Mouse (Mus musculus) cortical plate, adult 2 months (tissue): ENCODE results near the gene Nkrf. TPM values are rescaled to one million over a fixed set of nuclear protein-coding genes. Genes with fewer than 3 reads are reported as not detected.
"Not testable (repeated sequence)": the region's sequence is repeated elsewhere in the genome, so short reads cannot be mapped to it uniquely, and the experiment has no call there.

Experiments
- H3K27ac ChIP-seq: fragments of 200-500 bp; 2 replicates; pipeline ENCODE4 v1.5.1; 2012; ENCODE audit warnings: low read length, control low read depth, inconsistent platforms; ENCODE audit not compliant: insufficient read depth
- H3K4me1 ChIP-seq: fragments of 200-500 bp; 2 replicates; pipeline ENCODE4 v1.6.1; 2011; ENCODE audit warnings: low read length; ENCODE audit not compliant: control insufficient read depth, insufficient read depth
- H3K4me3 ChIP-seq: fragments of 200-500 bp; 2 replicates; pipeline ENCODE4 v1.5.1; 2011; ENCODE audit warnings: mild to moderate bottlenecking, low read length, control low read depth; ENCODE audit not compliant: insufficient read depth
- CTCF ChIP-seq: fragments of 200-500 bp; IDR thresholded peaks from 2 replicates; pipeline ENCODE4 v1.5.1; 2011; ENCODE audit warnings: mild to moderate bottlenecking, control low read depth, low read length; ENCODE audit not compliant: insufficient read depth; ENCODE audit errors: extremely low read depth
- POLR2A ChIP-seq: fragments of 200-500 bp; IDR thresholded peaks from 2 replicates; pipeline ENCODE4 v1.6.1; 2011; ENCODE audit warnings: mild to moderate bottlenecking, low read length, control low read depth; ENCODE audit not compliant: insufficient read depth; ENCODE audit errors: extremely low read depth
- polyA plus RNA-seq: library from polyadenylated mRNA; depleted of rRNA; stranded (reverse); fragments of >200 nt; gene quantifications from 2 replicates; pipeline ENCODE4 v1.2.3, GENCODE M21; 2012

The Nkrf gene
- polyA plus RNA-seq, 1 experiment, result 16.5 TPM

DNA sequence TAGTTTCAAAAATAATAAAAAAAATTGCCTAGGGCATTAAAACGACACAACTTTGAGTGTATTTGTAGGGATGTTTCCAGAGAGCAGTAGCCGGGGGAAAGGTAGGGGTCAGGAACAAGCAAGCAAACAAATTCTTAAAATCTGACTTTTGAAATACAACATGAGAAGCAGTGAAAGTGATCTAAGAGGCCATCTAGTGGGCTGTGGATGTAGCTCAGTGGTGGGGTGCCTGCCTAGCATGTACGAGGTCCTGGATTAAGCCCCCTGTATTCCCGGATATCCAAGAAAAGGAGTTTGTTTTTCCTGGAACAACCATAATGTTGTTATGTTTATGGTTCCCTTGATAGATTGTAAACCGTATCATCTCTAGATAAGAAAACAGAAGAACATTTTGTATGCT is 3.8 kb upstream of the Nkrf start:
- 0 out of 2 replicates have a peak, but pooled peaks have one; percentile 9 for TF ChIP-seq CTCF
- no peak for TF ChIP-seq POLR2A
- Histone ChIP-seq H3K4me3 (no peak overlapping the region), H3K4me1 (no peaks in the 10 kb centered on the region), H3K27ac (no peak overlapping the region)

DNA sequence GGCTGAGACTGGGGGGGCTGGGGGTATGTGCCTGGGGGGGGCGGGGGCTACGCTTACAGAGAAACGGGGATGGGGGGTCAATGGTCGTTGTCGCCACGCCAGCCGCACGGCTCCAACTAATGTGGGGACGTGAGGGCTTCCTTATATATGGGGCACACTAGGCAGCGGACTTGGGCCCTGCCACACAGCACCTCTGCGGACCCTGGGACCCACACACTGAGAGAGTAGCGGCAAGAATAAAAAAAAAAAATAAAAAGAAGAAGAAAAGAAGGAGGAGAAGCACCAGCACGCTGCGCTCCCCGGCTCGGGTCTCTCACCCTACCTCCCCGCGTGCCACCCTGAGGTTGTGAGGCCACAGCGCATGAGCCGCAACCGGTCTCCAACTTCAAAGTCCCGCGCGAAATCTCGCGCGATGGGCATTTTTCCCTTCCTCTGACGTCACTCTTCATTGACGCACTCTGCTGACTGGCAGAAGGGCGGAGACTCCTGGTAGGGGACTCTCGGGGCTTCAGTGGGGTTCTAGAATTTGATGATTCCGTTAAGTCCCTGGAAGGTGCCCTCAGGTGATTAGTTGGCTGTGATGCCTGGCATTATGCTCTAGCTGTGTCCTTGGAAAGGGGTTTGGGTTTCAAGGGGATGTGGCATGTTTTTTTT is 543 bp upstream of the Nkrf start:
- TF ChIP-seq CTCF, result no peak
- TF ChIP-seq POLR2A, result peak; percentile 82
- H3K4me1 ChIP-seq, result no peaks in the 10 kb centered on the region
- H3K4me3 ChIP-seq, result peak overlapping the region; percentile 91
- no peak overlapping the region for H3K27ac ChIP-seq

DNA sequence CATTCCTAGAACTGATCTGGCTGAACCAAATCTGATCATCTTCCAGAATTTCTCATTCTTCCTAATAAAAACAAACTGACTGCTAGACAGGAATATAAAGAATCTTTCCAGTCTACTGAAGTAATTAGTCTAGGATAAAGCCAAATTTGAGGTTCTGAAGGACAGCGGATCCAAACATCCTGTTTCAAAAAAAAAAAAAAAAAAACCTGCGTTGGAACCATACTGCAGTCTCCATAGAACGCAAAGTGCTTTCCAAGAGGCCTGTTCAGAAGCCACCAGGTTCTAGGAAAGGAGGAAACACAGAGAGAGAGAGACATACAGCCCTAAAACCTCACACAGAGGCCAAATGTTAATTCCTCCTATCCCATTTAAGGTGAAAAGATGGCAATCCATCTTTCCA is 1.0 kb downstream of the Nkrf start:
- Histone ChIP-seq H3K4me3 (peak overlapping the region; percentile 91), H3K4me1 (no peaks in the 10 kb centered on the region), H3K27ac (peak overlapping the region; percentile 49; the same call in 1 of the 2 replicates)
- TF ChIP-seq CTCF (no peak), POLR2A (no peak)

DNA sequence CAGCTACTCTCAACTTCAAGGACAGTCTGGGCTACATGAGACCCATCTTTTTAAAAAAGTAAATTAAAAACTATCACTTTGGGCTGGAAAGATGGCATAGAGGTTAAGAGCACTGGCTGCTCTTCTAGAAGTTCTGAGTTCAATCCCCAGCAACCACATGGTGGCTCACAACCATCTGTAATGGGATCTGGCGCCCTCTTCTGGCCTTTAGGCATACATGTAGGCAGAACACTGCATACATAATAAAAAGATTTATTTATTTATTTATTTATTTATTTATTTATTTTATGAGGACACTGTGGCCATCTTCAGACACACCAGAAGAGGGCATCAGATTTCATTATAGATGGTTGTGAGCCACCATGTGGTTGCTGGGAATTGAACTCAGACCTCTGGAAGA is 3.8 kb downstream of the Nkrf start:
- H3K27ac ChIP-seq, H3K4me3 ChIP-seq, H3K4me1 ChIP-seq: not testable (repeated sequence)

DNA sequence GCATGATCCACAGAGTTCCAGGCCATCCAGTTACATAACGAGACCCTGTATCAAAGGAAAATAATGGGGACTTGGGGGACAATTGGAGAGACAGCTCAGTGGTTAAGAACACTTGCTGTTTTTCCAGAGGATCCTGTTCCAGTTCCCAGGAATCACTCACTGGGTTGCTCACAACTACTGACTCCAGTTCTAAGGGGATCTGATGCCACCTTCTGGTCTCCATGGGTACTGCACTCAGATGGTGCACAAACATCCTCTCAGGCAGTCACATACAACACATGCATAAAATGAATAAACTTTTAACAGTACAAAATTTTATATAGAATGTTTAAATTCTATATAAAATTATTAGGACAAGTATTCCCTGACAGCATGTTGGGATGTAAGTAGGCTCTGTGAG is 18.0 kb downstream of the Nkrf start:
- 0 out of 2 replicates have a peak, but pooled peaks have one; percentile 8 for TF ChIP-seq CTCF
- TF ChIP-seq POLR2A, result no peak
- H3K4me3 ChIP-seq, result no peak overlapping the region
- no peak overlapping the region for H3K27ac ChIP-seq
- no peaks in the 10 kb centered on the region for H3K4me1 ChIP-seq

DNA sequence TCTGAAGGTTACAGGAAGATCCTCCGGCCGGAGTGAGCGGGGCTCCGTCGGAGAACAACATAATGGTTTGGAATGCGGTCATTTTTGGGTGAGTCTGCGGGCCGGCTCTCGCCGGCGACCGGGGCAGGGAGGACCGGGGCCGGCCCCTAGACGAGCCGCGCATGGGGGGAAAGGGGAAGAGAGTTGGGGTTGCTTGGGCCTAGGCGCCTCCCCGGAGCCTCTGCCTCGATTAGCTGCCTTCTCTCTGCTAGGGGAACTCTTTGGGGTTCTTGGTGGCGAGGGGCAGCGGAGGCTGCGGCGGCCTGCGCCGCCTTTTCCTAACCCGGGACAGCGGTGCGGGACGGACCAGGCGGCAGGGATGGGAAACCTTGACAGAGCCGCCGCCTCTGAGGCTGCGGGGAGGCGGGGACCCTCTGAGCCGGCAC is 28.0 kb downstream of the Nkrf start:
- Histone ChIP-seq H3K27ac (no peak overlapping the region; the same call in 1 of the 2 replicates), H3K4me1 (peaks cover 2% of the 10 kb centered on the region; the same call in 1 of the 2 replicates), H3K4me3 (peak overlapping the region; percentile 54)
- TF ChIP-seq POLR2A (no peak), CTCF (no peak)

DNA sequence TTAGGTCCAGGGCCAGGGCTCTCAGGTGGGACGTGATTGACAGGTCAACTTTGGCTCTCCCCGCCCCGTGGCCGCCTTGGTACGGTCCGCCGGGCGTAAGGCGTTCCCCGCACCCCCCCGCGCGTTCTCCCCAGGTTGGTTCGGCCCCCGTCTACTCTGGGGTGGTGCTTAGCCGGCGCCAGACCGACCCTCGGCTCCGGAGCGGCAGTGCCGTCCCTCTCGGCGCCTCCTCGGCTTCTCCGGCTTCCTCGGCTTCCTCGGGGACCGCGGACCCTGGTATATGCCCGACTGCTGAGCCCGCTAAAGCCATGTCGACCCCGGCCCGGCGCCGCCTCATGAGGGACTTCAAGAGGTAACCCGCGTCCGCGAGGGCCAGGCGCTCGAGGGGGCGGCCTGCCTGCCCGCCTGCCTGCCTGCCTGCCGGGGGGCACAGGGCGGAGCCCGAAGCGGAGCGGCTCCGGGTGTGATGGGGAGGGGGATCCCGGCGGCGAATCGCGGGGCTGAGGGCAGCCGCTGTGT is 28.5 kb downstream of the Nkrf start:
- Histone ChIP-seq H3K4me3 (peak overlapping the region; percentile 54), H3K27ac (no peak overlapping the region; the same call in 1 of the 2 replicates), H3K4me1 (peaks cover 2% of the 10 kb centered on the region; the same call in 1 of the 2 replicates)
- no peak for TF ChIP-seq CTCF
- peak; percentile 84 for TF ChIP-seq POLR2A

DNA sequence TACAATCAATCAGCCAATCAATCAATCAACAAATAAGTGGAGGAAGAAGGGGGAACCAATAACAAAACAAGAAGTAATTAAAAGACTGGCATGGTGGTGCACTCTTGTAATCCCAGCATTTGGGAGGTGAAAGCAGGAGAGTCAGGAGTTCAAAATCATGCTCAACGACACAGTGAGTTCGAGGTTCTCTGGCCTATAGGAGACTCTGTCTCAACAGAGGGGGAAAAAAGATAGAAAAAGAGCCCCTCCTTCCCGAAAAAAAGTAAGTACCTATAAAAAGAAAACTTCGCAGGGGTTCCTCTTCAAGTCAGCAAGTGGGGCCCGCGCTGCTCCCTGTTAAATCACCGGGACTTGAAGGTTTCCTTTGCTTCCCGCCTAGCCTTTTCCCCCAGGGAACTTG is 28.9 kb downstream of the Nkrf start, which contains the start of the genes Ube2a and C330007P06Rik:
Gene Ube2a, plus strand, starts transcription at position 136 of the 400 bp plus-strand sequence.
Gene C330007P06Rik, minus strand, starts transcription at position 347 of the 400 bp plus-strand sequence.
- Histone ChIP-seq H3K4me1 (peaks cover 2% of the 10 kb centered on the region; the same call in 1 of the 2 replicates), H3K4me3 (peak within 1 kb of the TSS; percentile 54), H3K27ac (no peak within 1 kb of the TSS; the same call in 1 of the 2 replicates)
- TF ChIP-seq CTCF (no peak), POLR2A (no peak)

DNA sequence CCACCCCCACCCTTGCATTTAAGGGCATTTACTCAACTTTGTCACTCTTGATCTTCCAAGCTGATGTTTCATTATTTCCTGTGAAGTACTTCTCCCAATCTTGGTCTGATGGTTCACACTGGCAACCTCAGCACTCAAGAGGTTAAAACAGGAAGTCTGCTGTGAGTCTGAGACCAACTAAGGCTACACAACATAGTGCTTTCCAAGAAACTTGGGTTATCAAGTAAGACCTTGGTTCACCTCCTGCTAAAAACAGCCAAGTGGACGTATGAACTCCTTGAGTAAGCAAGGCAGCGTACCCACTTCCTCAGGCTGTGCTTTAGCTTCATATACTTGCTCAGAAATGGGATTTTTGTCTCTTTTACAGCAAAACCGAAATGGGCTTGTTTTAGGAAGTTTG is 32.3 kb downstream of the Nkrf start:
- Histone ChIP-seq H3K4me1 (peaks cover under 1% of the 10 kb centered on the region; the same call in 1 of the 2 replicates), H3K4me3 (no peak overlapping the region), H3K27ac (no peak overlapping the region)
- TF ChIP-seq POLR2A (no peak), CTCF (no peak)

DNA sequence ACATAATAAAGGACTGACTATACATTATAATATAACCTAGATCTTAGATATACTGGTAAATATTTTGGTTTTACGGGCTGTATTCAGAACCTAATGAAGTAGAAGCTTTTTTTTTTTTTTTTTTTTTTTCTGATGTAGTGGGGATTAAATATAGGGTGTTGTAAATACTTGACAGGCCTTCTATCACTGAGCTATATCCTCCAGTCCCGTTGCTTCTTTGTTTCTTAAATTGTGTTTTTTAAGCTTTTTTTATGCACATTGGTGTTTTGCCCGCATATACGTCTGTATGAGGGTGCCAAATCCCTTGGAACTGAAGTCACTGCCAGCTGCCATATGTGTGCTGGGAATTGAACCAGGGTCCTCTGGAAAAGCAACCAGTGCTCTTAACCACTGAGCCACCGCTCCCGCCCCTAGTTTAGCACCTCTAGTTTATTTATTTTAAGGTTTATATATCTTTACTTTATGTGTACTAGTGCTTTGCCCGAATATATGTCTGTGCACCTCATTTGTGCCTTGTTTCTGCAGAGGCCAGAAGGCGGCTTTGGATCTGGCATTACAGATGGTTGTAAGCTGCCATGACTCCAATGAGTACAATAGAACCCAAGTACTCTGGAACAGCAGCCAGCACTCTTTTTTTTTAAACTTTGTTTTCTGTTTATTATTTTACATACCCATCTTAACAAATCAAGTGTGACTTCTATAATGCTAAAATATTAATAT is 37.9 kb downstream of the Nkrf start:
- Histone ChIP-seq H3K4me3 (peak overlapping the region; percentile 57; the same call in 1 of the 2 replicates), H3K27ac (no peak overlapping the region), H3K4me1 (no peaks in the 10 kb centered on the region)
- TF ChIP-seq POLR2A (no peak), CTCF (no peak)
